Mouse (Mus musculus) effector memory CD4-positive, alpha-beta T cell, adult 7 months (primary cell): ENCODE results near the gene Vmn2r23. TPM values are rescaled to one million over a fixed set of nuclear protein-coding genes. Genes with fewer than 3 reads are reported as not detected.

Experiments
- polyA plus RNA-seq: library from polyadenylated mRNA; unstranded; fragments of 100-300 nt; shearing (Covaris generic); gene quantifications from one replicate; pipeline ENCODE4 v1.2.1, GENCODE M21; 2017

Vmn2r23 gene
- polyA plus RNA-seq: 0.10 TPM

GRCm38 (mm10) chr6:123702370-123702769 is at the start of gene Vmn2r23:
Vmn2r23 (plus strand) TSS chr6:123702670.

GRCm38 (mm10) chr6:123778579-123778978 is 76.1 kb downstream of the Vmn2r23 start, which contains the start of gene Vmn2r24:
Vmn2r24 (plus strand) TSS chr6:123778879.

Other genes with a start within 250 kb of the Vmn2r23 start
- not detected for gene Vmn2r21, start 169.3 kb upstream of the Vmn2r23 start, polyA plus RNA-seq
- gene Vmn2r22, start 51.9 kb upstream of the Vmn2r23 start, polyA plus RNA-seq: 0.11 TPM
- 0.07 TPM for gene Vmn2r24, start 76.2 kb downstream of the Vmn2r23 start, polyA plus RNA-seq
- gene Vmn2r25, start 150.8 kb downstream of the Vmn2r23 start, polyA plus RNA-seq: not detected